Mouse (Mus musculus): ENCODE data around the gene Gtf2b.

DNA sequence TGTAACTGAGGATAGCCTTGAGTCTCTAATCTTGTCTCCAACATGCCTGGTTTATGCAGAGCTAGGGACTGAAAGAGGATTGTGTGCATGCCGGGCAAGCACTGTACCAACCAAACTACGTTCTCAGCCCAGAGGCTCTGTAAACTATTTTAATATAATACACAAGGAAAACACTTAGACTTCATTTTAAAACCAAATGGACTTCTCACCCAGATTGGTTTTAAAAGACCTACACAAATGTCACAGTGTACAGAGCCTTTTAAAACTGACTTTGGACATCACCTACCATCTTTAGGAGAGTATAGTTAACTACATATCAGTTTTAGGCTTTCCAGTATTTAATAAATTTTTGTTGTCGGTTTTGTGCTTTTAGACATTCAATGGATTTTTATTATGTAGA, 68.1 kb downstream of the Gtf2b start:
- TF ChIP-seq CTCF (IDR thresholded peaks at IDR 0.05; ENCODE audit: borderline replicate concordance, insufficient read depth, low read length): no peak
- no peak for TF ChIP-seq POLR2A (IDR thresholded peaks at IDR 0.05; ENCODE audit: low read depth, low read length)

Measured in embryonic fibroblast, embryonic 13.5 days (primary cell).